Mouse (Mus musculus) induced T-regulatory cell, adult 2 months (primary cell): ENCODE results near the gene Il11.

ENCODE experiments used
- DNase-seq: peaks from one replicate; pipeline ENCODE4 v3.0.0-alpha.2; 2012; ENCODE audit warnings: low read depth

Gene Il11

DNA sequence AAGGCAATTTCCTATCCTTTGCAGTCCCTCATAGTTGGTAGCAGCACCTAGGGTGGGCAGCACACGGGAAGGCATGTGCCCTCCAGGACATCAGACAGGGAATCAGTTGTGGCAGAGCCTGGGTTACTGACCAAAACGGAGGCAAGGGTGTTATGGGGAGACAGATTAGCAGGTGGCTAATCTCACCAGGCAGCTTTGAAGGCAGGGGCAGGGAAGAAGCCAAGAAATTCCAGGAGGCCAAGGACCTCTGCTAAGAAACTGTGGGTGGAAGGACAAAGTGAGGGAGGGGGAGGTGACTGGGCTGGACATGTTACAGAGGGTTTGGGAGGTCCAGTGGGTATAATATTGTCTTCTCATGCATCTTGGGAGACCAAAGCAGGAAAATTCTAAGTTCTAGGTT lies 39.3 kb downstream of the Il11 start:
- no peak for DNase-seq

DNA sequence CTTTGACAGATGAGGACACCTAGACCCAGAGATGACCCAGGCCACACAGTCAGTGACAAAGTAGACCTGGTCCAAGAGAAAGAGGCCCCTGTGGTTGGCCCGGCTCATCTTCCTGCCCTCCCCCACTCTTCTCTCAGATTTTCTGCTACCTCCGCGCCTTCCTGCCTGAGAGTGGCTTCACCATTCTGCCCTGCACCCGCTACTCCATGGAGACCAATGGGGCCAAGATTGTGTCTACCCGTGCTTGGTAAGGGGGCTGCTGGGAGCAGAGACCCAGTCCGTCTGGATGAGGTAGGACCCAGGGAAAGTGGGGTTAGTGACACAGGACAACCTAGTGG lies 40.2 kb downstream of the Il11 start:
- no peak for DNase-seq

DNA sequence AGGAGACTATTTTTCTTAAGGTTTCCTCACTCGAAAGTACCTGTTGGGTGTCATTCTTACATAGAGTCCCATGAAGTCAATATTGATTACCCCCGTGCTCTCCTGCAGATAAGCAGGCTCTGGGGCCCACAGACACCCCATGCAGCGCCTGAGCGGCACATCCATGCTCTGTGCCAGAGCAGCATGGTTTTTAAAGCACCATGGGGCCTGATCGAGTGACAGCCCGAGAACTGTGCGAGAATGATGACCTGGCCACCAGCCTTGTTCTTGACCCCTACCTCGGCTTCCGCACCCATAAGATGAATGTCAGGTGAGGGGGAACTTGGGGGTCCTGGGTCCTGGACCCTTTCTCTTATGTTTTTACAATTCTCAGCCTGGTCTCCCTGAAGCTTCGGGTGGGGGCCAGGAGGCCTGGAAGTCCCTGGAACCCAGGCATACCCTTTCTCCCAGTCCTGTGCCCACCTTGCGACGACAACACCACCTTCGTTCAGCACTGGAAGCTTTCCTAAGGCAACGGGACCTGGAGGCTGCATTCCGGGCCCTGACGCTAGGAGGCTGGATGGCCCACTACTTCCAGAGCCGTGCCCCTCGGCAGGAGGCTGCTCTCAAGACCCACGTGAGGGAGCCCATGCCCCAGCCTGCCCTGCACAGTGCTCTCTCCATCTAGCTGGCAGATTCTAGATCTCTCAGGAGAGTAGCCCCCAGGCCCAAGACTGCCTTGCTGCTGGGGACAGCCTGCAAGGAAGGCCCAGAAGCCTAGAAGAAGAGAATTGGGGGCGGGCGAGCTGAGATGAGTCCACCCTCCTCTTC lies 40.8 kb downstream of the Il11 start:
- DNase-seq = no peak

DNA sequence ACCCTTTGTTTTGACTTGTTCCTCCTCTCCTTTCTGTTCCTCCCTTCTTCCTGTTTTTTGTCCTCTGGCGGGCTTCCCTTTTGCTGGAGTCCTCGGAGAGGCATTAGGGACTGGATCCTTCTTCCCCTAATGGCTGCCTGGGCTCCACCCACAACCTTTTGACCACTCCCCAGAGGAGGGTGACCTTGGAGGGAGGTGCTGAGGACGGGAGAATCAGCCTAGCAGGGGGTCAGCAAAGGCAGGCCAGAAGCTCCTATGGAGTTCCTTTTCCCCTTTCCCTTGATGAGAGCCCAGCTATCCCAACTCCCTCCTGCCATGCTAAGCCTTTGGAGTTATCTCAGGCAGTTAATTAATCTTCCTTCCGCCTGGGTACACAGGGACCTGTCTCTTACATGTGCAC lies 41.5 kb downstream of the Il11 start:
- DNase-seq = peak; percentile 54

DNA sequence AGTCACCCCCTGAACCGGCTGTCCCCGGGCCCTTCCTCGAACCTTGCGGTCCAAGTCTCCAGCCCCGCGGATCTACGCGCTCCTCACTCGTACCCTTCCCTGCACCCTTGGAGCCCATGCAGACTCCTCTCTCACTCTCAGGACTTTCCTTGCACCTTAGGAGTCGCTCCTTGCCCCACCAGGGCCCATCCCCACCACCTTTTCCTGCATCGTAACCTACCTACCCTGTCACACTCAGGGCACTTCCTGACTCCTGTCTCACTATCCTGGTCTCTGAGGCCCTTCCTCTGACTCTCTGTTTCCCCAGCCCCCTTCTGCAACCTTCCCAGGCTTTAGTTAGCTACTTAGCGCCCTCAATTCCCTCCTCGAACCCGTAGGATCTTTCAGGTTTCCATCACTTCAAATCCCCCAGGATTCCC lies 42.3 kb downstream of the Il11 start:
- DNase-seq = no peak

DNA sequence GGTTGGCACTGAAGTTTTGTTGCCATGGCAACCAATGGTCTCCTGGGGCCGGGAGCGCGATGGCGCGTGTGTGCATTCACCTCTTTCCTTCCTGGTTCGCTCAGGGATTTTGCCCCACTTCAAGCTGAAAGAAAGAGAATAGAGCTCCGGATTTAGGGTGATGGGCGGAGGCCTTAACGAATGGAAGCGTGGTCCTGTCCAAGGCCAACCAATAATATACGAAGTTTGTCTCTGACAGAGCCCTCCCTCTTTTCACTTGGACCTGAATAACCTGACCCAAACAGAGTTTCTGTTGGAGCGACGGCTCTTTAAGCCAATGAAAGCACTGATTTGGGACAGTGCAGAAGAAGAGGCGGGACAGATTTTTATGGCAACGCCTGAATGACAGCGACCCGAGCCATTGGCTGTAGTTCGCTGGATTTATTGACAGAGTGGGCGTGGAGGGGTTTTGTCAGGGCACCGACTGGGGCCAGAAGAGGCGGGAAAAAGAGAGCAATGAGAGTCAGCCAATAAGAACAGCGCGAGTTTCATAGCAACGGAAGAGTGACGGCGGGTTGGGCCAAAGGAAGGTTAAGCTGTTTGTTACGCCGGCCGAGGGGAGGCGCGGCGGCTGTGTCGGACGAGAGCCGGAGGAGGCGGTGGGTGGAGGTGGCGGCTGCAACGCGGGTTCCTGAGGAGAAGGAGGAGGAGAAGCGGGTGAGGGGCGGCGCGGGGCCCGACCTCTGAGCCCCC lies 42.9 kb downstream of the Il11 start, which contains the start of gene Kmt5c:
Gene Kmt5c, plus strand, starts transcription at position 572 of the 732 bp plus-strand sequence.
- DNase-seq = peak; percentile 99

DNA sequence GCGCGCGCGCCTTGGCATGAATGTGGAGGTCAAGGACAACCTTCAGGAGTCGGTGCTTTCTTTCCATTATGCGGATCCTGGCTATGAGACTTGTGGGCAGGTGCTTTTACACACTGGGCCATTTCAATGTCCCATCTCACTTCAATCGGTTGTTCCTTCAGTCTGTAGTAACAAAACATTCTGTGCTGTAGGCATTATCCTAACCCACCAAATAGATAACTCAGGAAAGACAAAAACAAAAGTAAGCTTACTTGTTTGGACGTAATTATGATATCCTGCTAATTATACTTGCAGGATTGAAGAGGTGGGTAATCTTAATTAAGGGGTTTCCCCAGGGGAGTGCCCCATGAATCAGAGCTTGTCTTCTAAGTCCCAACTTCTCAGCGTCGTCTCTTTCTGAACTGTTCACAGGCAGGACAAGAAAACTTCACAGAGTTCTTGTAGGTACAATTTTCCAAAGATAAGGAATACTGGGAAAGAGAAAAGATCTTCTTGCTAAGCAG lies 43.6 kb downstream of the Il11 start:
- no peak for DNase-seq

DNA sequence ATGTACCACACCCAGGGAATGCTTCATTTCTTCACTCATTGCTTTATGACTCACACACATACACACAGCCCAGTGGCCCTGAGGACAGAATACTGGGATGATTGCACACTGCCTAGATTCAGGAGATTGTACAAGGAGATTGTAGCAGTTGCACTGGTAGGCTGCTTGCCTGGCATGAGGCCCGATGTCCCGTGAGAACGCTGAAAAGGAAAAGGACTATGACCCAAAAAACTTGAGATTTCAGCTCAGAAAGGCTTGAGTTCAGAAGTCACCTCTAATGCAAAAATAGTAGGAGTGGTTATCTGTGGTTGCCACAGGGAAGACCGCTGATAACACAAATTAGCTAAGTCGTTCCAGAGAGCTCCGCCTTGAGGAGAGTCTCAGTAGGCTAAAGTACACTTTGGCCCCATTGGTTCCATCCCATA lies 49.7 kb downstream of the Il11 start:
- DNase-seq = no peak

DNA sequence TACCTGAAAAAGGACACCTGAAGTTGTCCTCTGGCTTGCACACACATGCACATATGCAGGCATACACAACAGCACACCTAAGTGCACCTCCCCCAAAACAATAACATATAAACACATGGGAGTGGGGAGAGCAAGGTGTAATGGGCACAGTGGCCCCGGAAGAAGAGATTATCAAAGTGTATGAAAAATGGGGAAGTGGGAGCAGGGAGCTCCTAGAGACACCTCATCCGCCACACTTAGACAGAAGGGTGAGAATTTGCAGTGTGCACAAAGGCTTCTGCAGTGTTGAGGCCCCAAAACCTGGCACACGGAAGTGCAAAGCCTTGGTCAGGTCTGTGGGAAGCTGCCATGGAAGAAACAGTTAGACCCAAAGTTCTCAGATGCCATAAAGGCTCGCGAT lies 51.6 kb downstream of the Il11 start:
- DNase-seq = no peak

DNA sequence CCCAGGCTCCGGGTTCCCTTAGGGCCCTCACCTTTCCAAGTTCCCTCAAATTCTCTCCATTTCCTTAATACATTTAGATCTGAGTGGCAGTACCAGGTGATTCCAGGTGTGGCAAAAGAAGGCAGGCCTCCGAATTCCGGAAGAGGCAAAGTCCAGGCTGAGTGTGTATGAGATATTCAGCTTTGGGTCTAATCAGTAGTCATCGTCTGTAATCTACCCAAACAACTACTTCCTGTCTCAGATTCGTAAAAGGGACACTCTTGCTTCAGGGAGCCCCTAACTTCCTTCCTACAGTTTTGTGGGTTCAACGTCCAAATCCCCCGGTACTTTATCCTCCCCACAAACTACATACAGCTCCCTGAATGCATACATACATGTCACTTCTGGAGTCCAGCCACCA lies 57.5 kb downstream of the Il11 start, which contains the start of gene Tmem150b:
Gene Tmem150b, minus strand, starts transcription at position 81 of the 400 bp plus-strand sequence.
- DNase-seq = no peak

DNA sequence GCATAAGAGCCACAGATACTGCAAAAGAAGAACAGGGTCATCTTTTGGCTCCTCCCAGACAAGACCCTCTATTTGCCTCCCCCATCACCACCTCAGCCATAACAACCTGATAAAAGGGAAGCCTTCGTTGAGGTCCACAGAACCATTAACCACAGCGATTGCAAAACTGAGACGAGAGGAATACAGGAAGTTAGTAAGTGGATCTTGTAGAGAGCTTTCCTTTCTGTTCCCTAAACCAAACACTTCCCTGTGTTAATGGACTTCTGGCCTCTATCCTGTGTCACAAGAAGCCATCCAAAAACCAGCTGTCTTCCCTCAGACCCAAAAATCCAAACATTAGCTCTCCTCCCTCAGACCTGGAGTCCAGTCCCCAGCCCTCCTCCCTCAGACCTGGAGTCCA lies 58.3 kb downstream of the Il11 start:
- DNase-seq = no peak

DNA sequence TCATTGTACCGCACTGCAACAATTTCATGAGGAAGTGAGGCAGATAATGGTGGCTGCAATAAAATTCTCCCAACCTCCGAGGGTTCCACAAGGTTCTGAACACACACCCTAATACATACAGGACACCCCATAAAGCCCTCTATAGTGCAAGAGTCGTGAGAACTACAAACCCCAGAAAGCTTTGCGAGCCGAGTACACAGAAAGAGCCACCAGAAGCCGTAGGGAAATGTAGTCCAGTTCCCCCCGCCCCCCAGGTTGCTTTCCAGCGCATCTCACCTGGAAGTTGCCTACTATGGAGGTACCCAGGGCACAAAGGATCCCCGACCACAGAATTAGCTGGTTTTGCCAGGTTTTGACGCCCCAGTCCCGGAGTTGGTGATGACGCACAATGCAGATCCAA lies 59.2 kb downstream of the Il11 start:
- DNase-seq = peak; percentile 15
